Mouse (Mus musculus): Measurements from ENCODE around the gene Pofut1. TPM values are rescaled to one million over a fixed set of nuclear protein-coding genes. Genes with fewer than 3 reads are reported as not detected.

Gene Pofut1
- polyA plus RNA-seq, 1 experiment from 2014 or later, result 1.4 TPM

GRCm38 (mm10) chr2:153239860-153240480, 1.4 kb upstream of the Pofut1 start:
- ATAC-seq (no peak), DNase-seq (peak; percentile 44)
- Histone ChIP-seq H3K4me1 (ENCODE audit: insufficient read depth) (peaks cover 42% of the 10 kb centered on the region), H3K9ac (replicated peaks) (peak overlapping the region; percentile 100), H3K27me3 (ENCODE audit: insufficient read depth, low read length) (no peaks in the 10 kb centered on the region), H3K4me2 (ENCODE audit: low read depth, low read length) (peak overlapping the region; percentile 79), H3K4me3 (ENCODE audit: low read depth, low read length) (peak overlapping the region; percentile 99), H3K27ac (ENCODE audit: low read depth) (peak overlapping the region; percentile 98), H3K9me3 (ENCODE audit: low read length) (no peaks in the 10 kb centered on the region), H3K36me3 (replicated peaks; ENCODE audit: insufficient read depth, low read length) (peaks cover 37% of the 10 kb centered on the region)
- 9% methylated on average over 21 of the region's 22 CpGs for WGBS (ENCODE audit: insufficient replicate concordance)
- no peak for TF ChIP-seq EP300 (IDR thresholded peaks at IDR 0.05; ENCODE audit: low read depth)
- TF ChIP-seq CTCF (IDR thresholded peaks at IDR 0.05; ENCODE audit: low read depth), result no peak

GRCm38 (mm10) chr2:153240701-153241235, 565 bp upstream of the Pofut1 start:
- peak overlapping the region; percentile 79 for H3K4me2 ChIP-seq (ENCODE audit: low read depth, low read length)
- DNase-seq (peak; percentile 75), ATAC-seq (peak; percentile 60)
- no peaks in the 10 kb centered on the region for H3K9me3 ChIP-seq (ENCODE audit: low read length)
- H3K27ac ChIP-seq (ENCODE audit: low read depth), result peak overlapping the region; percentile 98
- WGBS (ENCODE audit: insufficient replicate concordance), result under 1% methylated on average over 31 of the region's 33 CpGs
- H3K27me3 ChIP-seq (ENCODE audit: insufficient read depth, low read length), result no peaks in the 10 kb centered on the region
- H3K36me3 ChIP-seq (replicated peaks; ENCODE audit: insufficient read depth, low read length), result peaks cover 35% of the 10 kb centered on the region
- peaks cover 42% of the 10 kb centered on the region for H3K4me1 ChIP-seq (ENCODE audit: insufficient read depth)
- peak overlapping the region; percentile 99 for H3K4me3 ChIP-seq (ENCODE audit: low read depth, low read length)
- peak; percentile 88 for TF ChIP-seq EP300 (IDR thresholded peaks at IDR 0.05; ENCODE audit: low read depth)
- TF ChIP-seq CTCF (IDR thresholded peaks at IDR 0.05; ENCODE audit: low read depth), result no peak
- peak overlapping the region; percentile 100 for H3K9ac ChIP-seq (replicated peaks)

- Histone ChIP-seq H3K9me3 (ENCODE audit: low read length) (no peaks in the 10 kb centered on the region), H3K27ac (ENCODE audit: low read depth) (peak overlapping the region; percentile 98; the same call in 1 of the 2 replicates), H3K4me2 (ENCODE audit: low read depth, low read length) (peak overlapping the region; percentile 79), H3K4me1 (ENCODE audit: insufficient read depth) (peaks cover 40% of the 10 kb centered on the region), H3K36me3 (replicated peaks; ENCODE audit: insufficient read depth, low read length) (peaks cover 26% of the 10 kb centered on the region), H3K4me3 (ENCODE audit: low read depth, low read length) (peak overlapping the region; percentile 99), H3K9ac (replicated peaks) (peak overlapping the region; percentile 100), H3K27me3 (ENCODE audit: insufficient read depth, low read length) (no peaks in the 10 kb centered on the region)
- TF ChIP-seq EP300 (IDR thresholded peaks at IDR 0.05; ENCODE audit: low read depth) (no peak), CTCF (IDR thresholded peaks at IDR 0.05; ENCODE audit: low read depth) (no peak)
- DNase-seq, result no peak
- WGBS (ENCODE audit: insufficient replicate concordance), result 58% methylated on average over 6 of the region's 6 CpGs
- no peak for ATAC-seq
Observed at GRCm38 (mm10) chr2:153242156-153242555, 823 bp downstream of the Pofut1 start.

- Histone ChIP-seq H3K36me3 (replicated peaks; ENCODE audit: insufficient read depth, low read length) (peaks cover 35% of the 10 kb centered on the region), H3K27ac (ENCODE audit: low read depth) (no peak overlapping the region), H3K9me3 (ENCODE audit: low read length) (no peaks in the 10 kb centered on the region), H3K9ac (replicated peaks) (no peak overlapping the region), H3K4me2 (ENCODE audit: low read depth, low read length) (no peak overlapping the region), H3K4me3 (ENCODE audit: low read depth, low read length) (no peak overlapping the region), H3K27me3 (ENCODE audit: insufficient read depth, low read length) (no peaks in the 10 kb centered on the region), H3K4me1 (ENCODE audit: insufficient read depth) (no peaks in the 10 kb centered on the region)
- WGBS (ENCODE audit: insufficient replicate concordance), result 67% methylated on average over 5 of the region's 5 CpGs
- TF ChIP-seq EP300 (IDR thresholded peaks at IDR 0.05; ENCODE audit: low read depth) (no peak), CTCF (IDR thresholded peaks at IDR 0.05; ENCODE audit: low read depth) (no peak)
- ATAC-seq, result no peak
- DNase-seq, result no peak
Observed at GRCm38 (mm10) chr2:153249751-153250150, 8.4 kb downstream of the Pofut1 start.

- no peak for ATAC-seq
- no peak for DNase-seq
- no peak overlapping the region for H3K27ac ChIP-seq (ENCODE audit: low read depth)
Observed at GRCm38 (mm10) chr2:153256604-153257003, 15.3 kb downstream of the Pofut1 start.

GRCm38 (mm10) chr2:153259030-153259863, 17.9 kb downstream of the Pofut1 start:
- H3K9ac ChIP-seq (replicated peaks), result peak overlapping the region; percentile 13; the same call in 1 of the 2 replicates
- TF ChIP-seq EP300 (IDR thresholded peaks at IDR 0.05; ENCODE audit: low read depth) (no peak), CTCF (IDR thresholded peaks at IDR 0.05; ENCODE audit: low read depth) (no peak)
- no peak for ATAC-seq
- peak overlapping the region; percentile 46 for H3K27ac ChIP-seq (ENCODE audit: low read depth)
- no peaks in the 10 kb centered on the region for H3K9me3 ChIP-seq (ENCODE audit: low read length)
- peaks cover 26% of the 10 kb centered on the region for H3K4me1 ChIP-seq (ENCODE audit: insufficient read depth)
- WGBS (ENCODE audit: insufficient replicate concordance), result 29% methylated on average over 12 of the region's 12 CpGs
- DNase-seq, result no peak
- H3K4me2 ChIP-seq (ENCODE audit: low read depth, low read length), result peak overlapping the region; percentile 24
- H3K36me3 ChIP-seq (replicated peaks; ENCODE audit: insufficient read depth, low read length), result peaks cover 18% of the 10 kb centered on the region
- H3K27me3 ChIP-seq (ENCODE audit: insufficient read depth, low read length), result no peaks in the 10 kb centered on the region
- no peak overlapping the region for H3K4me3 ChIP-seq (ENCODE audit: low read depth, low read length)

More at GRCm38 (mm10) chr2:153256604-153257003, 15.3 kb downstream of the Pofut1 start:
- Histone ChIP-seq H3K36me3 (replicated peaks; ENCODE audit: insufficient read depth, low read length) (0 out of 2 replicates have a peak, but pooled peaks cover 13% of the 10 kb centered on the region), H3K27me3 (ENCODE audit: insufficient read depth, low read length) (no peaks in the 10 kb centered on the region), H3K4me1 (ENCODE audit: insufficient read depth) (peaks cover 21% of the 10 kb centered on the region), H3K4me3 (ENCODE audit: low read depth, low read length) (no peak overlapping the region), H3K9ac (replicated peaks) (no peak overlapping the region), H3K4me2 (ENCODE audit: low read depth, low read length) (no peak overlapping the region), H3K9me3 (ENCODE audit: low read length) (no peaks in the 10 kb centered on the region)
- WGBS (ENCODE audit: insufficient replicate concordance), result 82% methylated on average over 2 of the region's 2 CpGs
- no peak for TF ChIP-seq CTCF (IDR thresholded peaks at IDR 0.05; ENCODE audit: low read depth)
- no peak for TF ChIP-seq EP300 (IDR thresholded peaks at IDR 0.05; ENCODE audit: low read depth)
